Mouse (Mus musculus): ENCODE results near the gene Lzts3.

DNA sequence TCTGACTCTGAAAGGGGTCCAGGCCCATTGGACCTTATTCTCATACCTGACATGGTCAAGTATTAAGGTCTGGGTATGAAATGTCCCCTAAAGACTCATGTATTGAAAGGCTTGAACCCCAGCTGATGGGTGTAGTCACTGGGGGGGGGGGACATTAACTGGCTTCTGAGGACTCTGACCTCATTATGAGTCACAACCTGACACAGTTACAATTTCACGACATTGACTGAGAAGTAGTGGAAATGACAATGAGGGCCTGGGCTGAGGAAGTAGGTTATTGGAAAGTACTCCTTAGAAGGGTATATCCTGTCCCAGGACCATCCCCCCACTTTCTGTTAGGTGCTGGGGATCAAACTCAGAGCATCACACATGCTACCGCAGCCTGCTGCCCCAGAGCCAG is 46.4 kb upstream of the Lzts3 start:
- TF ChIP-seq POLR2AphosphoS2 (IDR thresholded peaks at IDR 0.05; ENCODE audit: low read length) (no peak), CHD2 (IDR thresholded peaks at IDR 0.05; ENCODE audit: low read length) (no peak), RAD21 (IDR thresholded peaks at IDR 0.05; ENCODE audit: low read depth, low read length) (no peak), POLR2A (IDR thresholded peaks at IDR 0.05; ENCODE audit: control insufficient read depth in 1 of 2, insufficient read depth in 1 of 2, low read depth in 1 of 2, low read length in 2 of 2, poor library complexity in 1 of 2) (no peak), ELF1 (IDR thresholded peaks at IDR 0.05; ENCODE audit: low read depth, low read length) (no peak), MXI1 (IDR thresholded peaks at IDR 0.05; ENCODE audit: low read depth, low read length) (no peak), GATA1 (IDR thresholded peaks at IDR 0.05; ENCODE audit: low read depth, low read length) (no peak), MAX (IDR thresholded peaks at IDR 0.05; ENCODE audit: low read length) (no peak)
